Mouse (Mus musculus) kidney, adult 2 months (tissue): ENCODE results near the gene Dcbld1. TPM values are rescaled to one million over a fixed set of nuclear protein-coding genes. Genes with fewer than 3 reads are reported as not detected.

Source experiments
- DNase-seq: peaks from one replicate; pipeline ENCODE4 v3.0.0; 2021
- H3K27ac ChIP-seq: fragments of 200-500 bp; 2 replicates; pipeline ENCODE4 v1.5.1; 2012; ENCODE audit warnings: low read depth, low read length, control low read depth, inconsistent platforms; ENCODE audit not compliant: insufficient read depth
- H3K27me3 ChIP-seq: fragments of 200-500 bp; replicated peaks from 2 replicates; pipeline ENCODE4 v1.6.1; 2012; ENCODE audit warnings: mild to moderate bottlenecking, moderate library complexity, low read length, inconsistent platforms; ENCODE audit not compliant: control insufficient read depth, insufficient read depth
- H3K36me3 ChIP-seq: fragments of 200-500 bp; 2 replicates; pipeline ENCODE4 v1.6.1; 2012; ENCODE audit warnings: mild to moderate bottlenecking, moderate library complexity, low read length, inconsistent platforms; ENCODE audit not compliant: control insufficient read depth, insufficient read depth
- H3K4me1 ChIP-seq: fragments of 200-500 bp; 2 replicates; pipeline ENCODE4 v1.6.1; 2011; ENCODE audit warnings: low read length; ENCODE audit not compliant: control insufficient read depth, insufficient read depth
- H3K4me3 ChIP-seq: fragments of 200-500 bp; 2 replicates; pipeline ENCODE4 v1.5.1; 2011; ENCODE audit warnings: mild to moderate bottlenecking, low read depth, low read length, control low read depth; ENCODE audit not compliant: insufficient read depth
- CTCF ChIP-seq: fragments of 200-500 bp; conservative IDR thresholded peaks from 2 replicates; pipeline ENCODE4 v1.5.1; 2011; ENCODE audit warnings: low read depth, mild to moderate bottlenecking, control low read depth, low read length, moderate library complexity, mixed read lengths; ENCODE audit not compliant: insufficient read depth, insufficient read length
- POLR2A ChIP-seq: fragments of 200-500 bp; IDR thresholded peaks from one replicate; pipeline ENCODE4 v1.6.1; 2011; ENCODE audit warnings: low read depth, low read length, control low read depth
- WGBS: fragments of 180-500 bp; shearing (Covaris S2); methylation state at CpG from one replicate; pipeline ENCODE4 v1.1.7; 2018; 5-methylcytosine and 5-hydroxymethylcytosine counted together
- polyA plus RNA-seq: library from polyadenylated mRNA; depleted of rRNA; stranded (reverse); fragments of >200 nt; gene quantifications from 2 replicates; pipeline ENCODE4 v1.2.3, GENCODE M21; 2012; rRNA removed

Gene Dcbld1
- polyA plus RNA-seq, 1 experiment: 10.3 TPM

DNA sequence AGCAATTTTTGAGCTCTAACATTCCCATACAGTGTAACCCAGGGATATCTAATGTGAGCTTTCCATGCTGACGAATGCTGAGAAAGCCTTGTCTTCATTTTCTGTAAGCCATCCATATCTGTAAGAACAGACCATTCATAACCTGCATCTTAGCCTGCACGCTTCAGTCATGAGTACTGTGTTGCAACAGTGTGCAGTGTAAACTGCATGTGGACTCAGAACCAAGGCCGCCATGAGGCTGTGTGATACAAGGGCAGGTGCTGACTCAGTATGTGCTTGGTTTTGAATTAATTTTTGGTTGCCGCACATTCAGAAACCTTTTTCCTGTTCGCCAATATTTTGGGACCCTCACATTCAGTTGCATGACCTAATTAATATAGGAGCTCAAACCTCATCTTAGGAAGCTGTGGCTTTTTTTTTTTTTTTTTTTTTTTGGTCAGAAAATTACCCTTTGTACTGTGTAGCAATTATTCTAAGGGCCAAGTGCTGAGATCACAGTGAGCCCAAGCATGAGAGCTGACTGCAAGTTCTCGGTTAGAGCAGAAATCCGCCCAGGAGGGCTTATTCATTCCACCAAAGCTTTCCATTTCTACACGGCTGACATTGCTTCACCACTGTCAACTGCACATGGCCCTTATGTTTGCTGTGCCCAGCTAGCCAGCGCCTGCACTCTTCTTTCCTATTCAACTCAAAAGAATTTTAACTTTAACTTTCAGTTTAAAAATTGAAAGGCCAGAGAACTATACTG is 127.6 kb downstream of the Dcbld1 start:
- Histone ChIP-seq H3K36me3 (peaks cover 1% of the 10 kb centered on the region; the same call in 1 of the 2 replicates), H3K27me3 (no peaks in the 10 kb centered on the region), H3K27ac (no peak overlapping the region), H3K4me1 (no peaks in the 10 kb centered on the region), H3K4me3 (no peak overlapping the region)
- TF ChIP-seq POLR2A (no peak), CTCF (no peak)
- peak; percentile 55 for DNase-seq
- 66% methylated on average over 9 of the region's 9 CpGs for WGBS

DNA sequence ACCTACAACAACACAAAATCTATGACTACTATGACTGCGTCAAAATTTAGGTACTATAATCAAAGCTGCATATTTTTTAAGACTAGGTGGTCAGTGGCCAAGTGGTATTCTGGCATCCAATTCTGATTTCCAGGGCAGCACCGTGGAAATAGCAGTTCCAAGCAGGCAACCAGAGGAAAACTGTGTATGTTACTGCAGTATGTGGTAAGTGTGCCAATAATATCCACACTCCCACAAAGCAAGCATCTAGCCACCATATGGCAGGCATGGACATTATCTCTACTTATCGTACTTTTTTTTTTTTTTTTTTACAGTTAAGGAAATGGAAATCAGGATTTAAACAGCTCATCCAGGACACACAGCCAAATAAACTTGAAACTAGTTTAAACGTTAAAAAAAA is 135.0 kb downstream of the Dcbld1 start:
- Histone ChIP-seq H3K27ac (no peak overlapping the region), H3K4me3 (no peak overlapping the region), H3K4me1 (no peaks in the 10 kb centered on the region; the same call in 1 of the 2 replicates), H3K27me3 (no peaks in the 10 kb centered on the region), H3K36me3 (no peaks in the 10 kb centered on the region)
- 82% methylated on average over 4 of the region's 4 CpGs for WGBS
- no peak for DNase-seq
- TF ChIP-seq POLR2A (no peak), CTCF (no peak)

Other genes with a start within 250 kb of the Dcbld1 start
- 1.8 TPM in 1 of 2 replicates, not detected in the other for gene Vgll2, start 211.1 kb upstream of the Dcbld1 start, polyA plus RNA-seq
- 0.08 and 0.16 TPM in 2 replicates for gene Ros1, start 38.4 kb upstream of the Dcbld1 start, polyA plus RNA-seq
- not detected in 2 replicates for gene Gm26741, start 125.1 kb downstream of the Dcbld1 start, polyA plus RNA-seq
- 5.4 and 8.5 TPM in 2 replicates for gene Gopc, start 148.5 kb downstream of the Dcbld1 start, polyA plus RNA-seq
- 27.7 and 29.6 TPM in 2 replicates for gene Nepn, start 155.4 kb downstream of the Dcbld1 start, polyA plus RNA-seq
- gene Nus1, start 183.9 kb downstream of the Dcbld1 start, polyA plus RNA-seq: 58.8 and 65.4 TPM in 2 replicates